Mouse (Mus musculus) CH12.LX (cell line): ENCODE results near the gene Pdk2. TPM values are rescaled to one million over a fixed set of nuclear protein-coding genes. Genes with fewer than 3 reads are reported as not detected.

Experiments used
- DNase-seq: peaks from one replicate; pipeline ENCODE4 v3.0.0-alpha.2; 2013; ENCODE audit errors: extremely low read depth
- H3K27ac ChIP-seq: 2 replicates; pipeline ENCODE4 v1.5.1; 2012; ENCODE audit warnings: low read depth, mild to moderate bottlenecking, control low read depth, moderate library complexity; ENCODE audit not compliant: insufficient read depth
- H3K27me3 ChIP-seq: replicated peaks from 2 replicates; pipeline ENCODE3; 2012; ENCODE audit warnings: inconsistent platforms
- H3K36me3 ChIP-seq, 2 experiments: replicated peaks in 1 of 2; 2 replicates each; pipeline versions ENCODE3 to v1.6.1; 2012; ENCODE audit warnings: inconsistent platforms in 1 of 2, low read length in 1 of 2, mild to moderate bottlenecking in 1 of 2, mixed read lengths in 1 of 2, moderate library complexity in 1 of 2; ENCODE audit not compliant: control insufficient read depth in 1 of 2, insufficient read depth in 1 of 2
- H3K4me1 ChIP-seq, 2 experiments: 2 replicates each; pipeline ENCODE4 v1.6.1; 2012; ENCODE audit warnings: inconsistent platforms in 1 of 2, moderate library complexity in 1 of 2; ENCODE audit not compliant: insufficient read depth in 2 of 2, control insufficient read depth in 1 of 2
- H3K4me2 ChIP-seq: 2 replicates; pipeline ENCODE4 v1.6.1; 2012; ENCODE audit warnings: low read depth, mild to moderate bottlenecking, control low read depth; ENCODE audit not compliant: poor library complexity, insufficient read depth, severe bottlenecking
- H3K4me3 ChIP-seq, 3 experiments: fragments of 150-350 bp in 1 of 3; sonication (generic) in 1 of 3; replicated peaks in 1 of 3; 2 replicates each; pipeline versions ENCODE3 to v1.5.1; 2011 to 2012; ENCODE audit warnings: low read depth in 2 of 3, low read length in 2 of 3, mild to moderate bottlenecking in 2 of 3, moderate library complexity in 2 of 3, control low read depth in 1 of 3, improper control_type of control experiment in 1 of 3, inconsistent platforms in 1 of 3, mixed read lengths in 1 of 3; ENCODE audit not compliant: poor library complexity in 1 of 3
- H3K79me2 ChIP-seq: replicated peaks from 2 replicates; pipeline ENCODE4 v1.6.1; 2012; ENCODE audit warnings: mild to moderate bottlenecking, moderate library complexity; ENCODE audit not compliant: control insufficient read depth, poor library complexity, insufficient read depth, severe bottlenecking; ENCODE audit errors: extremely low read depth
- H3K9ac ChIP-seq: 2 replicates; pipeline ENCODE4 v1.6.1; 2012; ENCODE audit warnings: low read depth, mild to moderate bottlenecking, control low read depth, moderate library complexity; ENCODE audit not compliant: insufficient read depth
- H3K9me3 ChIP-seq: replicated peaks from 2 replicates; pipeline ENCODE3; 2012; ENCODE audit warnings: low read length, inconsistent platforms, mixed read lengths
- BHLHE40 ChIP-seq: IDR thresholded peaks from 2 replicates; pipeline ENCODE4 v1.6.1; 2011; ENCODE audit warnings: mild to moderate bottlenecking, low read depth, low read length, improper control_type of control experiment
- CHD1 ChIP-seq: IDR thresholded peaks from 2 replicates; pipeline ENCODE4 v1.6.1; 2012; ENCODE audit warnings: low read depth, low read length, improper control_type of control experiment, inconsistent platforms
- E2F4 ChIP-seq: IDR thresholded peaks from 2 replicates; pipeline ENCODE4 v1.6.1; 2011; ENCODE audit warnings: low read depth, low read length, improper control_type of control experiment; ENCODE audit not compliant: insufficient replicate concordance
- ELF1 ChIP-seq: IDR thresholded peaks from 2 replicates; pipeline ENCODE4 v1.6.1; 2014; ENCODE audit warnings: low read depth, mild to moderate bottlenecking, inconsistent platforms, low read length, improper control_type of control experiment
- EP300 ChIP-seq: IDR thresholded peaks from 2 replicates; pipeline ENCODE4 v1.6.1; 2011; ENCODE audit warnings: low read length, improper control_type of control experiment
- ETS1 ChIP-seq: conservative IDR thresholded peaks from 2 replicates; pipeline ENCODE4 v1.6.1; 2012; ENCODE audit warnings: low read depth, mild to moderate bottlenecking, inconsistent platforms, low read length, improper control_type of control experiment, moderate library complexity
- GABPA ChIP-seq: IDR thresholded peaks from 2 replicates; pipeline ENCODE4 v1.6.1; 2012; ENCODE audit warnings: low read depth, low read length, improper control_type of control experiment, inconsistent platforms; ENCODE audit not compliant: insufficient replicate concordance
- HCFC1 ChIP-seq: IDR thresholded peaks from 2 replicates; pipeline ENCODE4 v1.6.1; 2012; ENCODE audit warnings: low read depth, mild to moderate bottlenecking, inconsistent platforms, low read length, improper control_type of control experiment
- JUN ChIP-seq: IDR thresholded peaks from 2 replicates; pipeline ENCODE4 v1.6.1; 2011; ENCODE audit warnings: low read depth, mild to moderate bottlenecking, low read length, improper control_type of control experiment, moderate library complexity; ENCODE audit not compliant: insufficient read depth
- JUND ChIP-seq: conservative IDR thresholded peaks from 2 replicates; pipeline ENCODE4 v1.6.1; 2011; ENCODE audit warnings: low read depth, low read length, improper control_type of control experiment
- MAX ChIP-seq: IDR thresholded peaks from 2 replicates; pipeline ENCODE4 v1.6.1; 2011; ENCODE audit warnings: low read length, improper control_type of control experiment
- MAZ ChIP-seq: IDR thresholded peaks from 2 replicates; pipeline ENCODE4 v1.6.1; 2012; ENCODE audit warnings: low read depth, mild to moderate bottlenecking, inconsistent platforms, low read length, improper control_type of control experiment, moderate library complexity
- MEF2A ChIP-seq: IDR thresholded peaks from 2 replicates; pipeline ENCODE4 v1.6.1; 2014; ENCODE audit warnings: low read depth, mild to moderate bottlenecking, inconsistent platforms, low read length, improper control_type of control experiment, borderline replicate concordance
- MXI1 ChIP-seq: IDR thresholded peaks from 2 replicates; pipeline ENCODE4 v1.6.1; 2011; ENCODE audit warnings: mild to moderate bottlenecking, low read depth, low read length, improper control_type of control experiment
- MYC ChIP-seq: IDR thresholded peaks from 2 replicates; pipeline ENCODE4 v1.6.1; 2011; ENCODE audit warnings: low read depth, mild to moderate bottlenecking, improper control_type of control experiment, low read length
- NELFE ChIP-seq: IDR thresholded peaks from 2 replicates; pipeline ENCODE4 v1.6.1; 2011; ENCODE audit warnings: low read depth, low read length, improper control_type of control experiment
- POLR2A ChIP-seq: IDR thresholded peaks from 2 replicates; pipeline ENCODE4 v1.6.1; 2011; ENCODE audit warnings: low read depth, mild to moderate bottlenecking, improper control_type of control experiment, low read length
- SIN3A ChIP-seq: IDR thresholded peaks from 2 replicates; pipeline ENCODE4 v1.6.1; 2012; ENCODE audit warnings: low read length, improper control_type of control experiment, inconsistent platforms
- TBP ChIP-seq: conservative IDR thresholded peaks from 2 replicates; pipeline ENCODE4 v1.6.1; 2011; ENCODE audit warnings: low read depth, low read length, improper control_type of control experiment
- TCF12 ChIP-seq: IDR thresholded peaks from 2 replicates; pipeline ENCODE4 v1.6.1; 2014; ENCODE audit warnings: low read depth, mild to moderate bottlenecking, inconsistent platforms, low read length, improper control_type of control experiment
- USF1 ChIP-seq: IDR thresholded peaks from 2 replicates; pipeline ENCODE4 v1.6.1; 2014; ENCODE audit warnings: low read depth, mild to moderate bottlenecking, inconsistent platforms, low read length, improper control_type of control experiment
- ZKSCAN1 ChIP-seq: IDR thresholded peaks from 2 replicates; pipeline ENCODE4 v1.6.1; 2012; ENCODE audit warnings: low read depth, inconsistent platforms, low read length, improper control_type of control experiment, borderline replicate concordance
- ZMIZ1 ChIP-seq: IDR thresholded peaks from 2 replicates; pipeline ENCODE4 v1.6.1; 2012; ENCODE audit warnings: low read depth, mild to moderate bottlenecking, inconsistent platforms, low read length, improper control_type of control experiment
- ZNF384 ChIP-seq: IDR thresholded peaks from 2 replicates; pipeline ENCODE4 v1.6.1; 2012; ENCODE audit warnings: low read depth, low read length, improper control_type of control experiment, inconsistent platforms
- dilution Hi-C: fragments of 300-500 bp; cut with MboI; formaldehyde crosslinking; loops from 2 replicates; pipeline ENCODE4 v1.14.3; 2020; ENCODE audit warnings: low sequenced_read_pairs; ENCODE audit not compliant: extremely low pct_unique_long_range_greater_than_20kb, extremely low pct_ligation_motif_present
- in situ Hi-C: fragments of 300-500 bp; cut with MboI; formaldehyde crosslinking; loops from 3 replicates; pipeline ENCODE4 v1.14.3; 2019; ENCODE audit warnings: low sequenced_read_pairs, low pct_ligation_motif_present, low pct_unique_long_range_greater_than_20kb, mixed read lengths
- polyA plus RNA-seq: library from polyadenylated mRNA; unstranded; fragments of >175 nt; gene quantifications from 2 replicates; pipeline ENCODE4 v1.2.1, GENCODE M21; 2012; ENCODE audit warnings: low read depth; ENCODE audit not compliant: insufficient read length
- total RNA-seq, 2 experiments: library from RNA; depleted of rRNA; stranded (reverse); fragments of 300-350 nt in 1 of 2; fragments of >200 nt in 1 of 2; gene quantifications; 2 replicates each; pipeline ENCODE4 v1.2.3; 2012 to 2014

Gene Pdk2
- total and polyA plus RNA-seq, 3 experiments, result not detected

DNA sequence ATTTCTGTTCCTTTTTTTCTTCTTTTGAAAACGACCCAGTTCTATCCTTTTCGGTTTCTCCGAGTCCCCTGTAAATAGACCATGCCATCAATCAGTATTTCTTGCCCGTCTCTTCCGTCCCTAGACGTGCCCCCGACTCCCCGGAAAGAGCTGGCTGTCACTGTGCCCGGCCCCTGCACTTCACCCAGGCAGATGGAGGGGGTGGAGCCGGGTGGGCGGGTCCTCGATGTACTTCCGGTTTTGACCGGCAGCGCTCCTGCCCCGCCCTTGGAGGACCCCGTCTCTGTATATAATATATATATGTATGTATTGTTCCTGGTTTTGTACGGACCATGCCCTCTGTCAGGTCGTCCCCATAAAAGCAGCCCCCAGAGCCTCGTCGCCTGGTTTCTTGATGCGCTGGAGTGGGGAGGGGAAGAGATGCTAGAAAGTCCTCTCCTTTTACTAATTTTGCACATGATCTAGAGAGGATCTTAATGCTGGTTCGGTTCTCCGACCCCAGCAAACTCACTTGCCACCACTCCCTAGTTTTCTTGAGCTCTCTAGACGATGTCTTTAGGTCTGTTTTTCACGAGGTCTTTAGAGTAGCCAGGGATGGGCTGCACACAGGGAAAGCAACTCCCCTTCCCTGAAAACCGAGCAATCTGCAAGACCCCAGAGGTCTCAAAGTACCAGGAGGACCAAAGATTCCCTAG, 34.5 kb downstream of the Pdk2 start:
- peak; percentile 96 for TF ChIP-seq MAZ
- no peak for TF ChIP-seq GABPA
- TF ChIP-seq ELF1, result peak; percentile 89
- peak; percentile 84 for TF ChIP-seq NELFE
- TF ChIP-seq HCFC1, result peak; percentile 70
- TF ChIP-seq SIN3A, result peak; percentile 78
- TF ChIP-seq MAX, result no peak
- TF ChIP-seq E2F4, result no peak
- TF ChIP-seq POLR2A, result peak; percentile 82
- TF ChIP-seq MXI1, result peak; percentile 66; the same call in 1 of the 2 replicates
- TF ChIP-seq MEF2A, result 0 out of 2 replicates have a peak, but pooled peaks have one; percentile 1
- 0 out of 2 replicates have a peak, but pooled peaks have one; percentile 1 for TF ChIP-seq BHLHE40
- TF ChIP-seq TCF12, result peak; percentile 52; the same call in 1 of the 2 replicates
- peak; percentile 90 for TF ChIP-seq ZMIZ1
- TF ChIP-seq ETS1, result 0 out of 2 replicates have a peak, but pooled peaks have one; percentile 20
- peak; percentile 87 for DNase-seq

DNA sequence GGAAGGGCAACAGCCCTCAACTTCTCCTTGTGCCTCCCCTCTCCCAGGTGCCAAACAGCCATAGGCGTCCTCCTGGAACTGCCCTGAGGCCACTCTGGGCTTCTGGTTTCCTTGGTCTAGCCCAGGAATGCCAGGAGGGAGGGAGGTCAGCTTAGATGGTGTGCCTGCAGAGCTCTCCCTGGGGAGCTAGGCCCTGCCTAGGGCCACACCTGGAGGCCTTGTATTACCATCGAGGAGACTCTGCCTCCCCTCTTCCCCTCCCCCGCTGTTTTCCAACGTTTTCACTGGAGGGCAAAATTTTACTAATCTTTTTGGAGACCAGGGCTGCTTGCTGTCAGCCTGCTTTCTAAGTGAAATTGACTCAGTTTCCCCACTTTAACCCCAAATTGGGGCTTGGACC, 35.1 kb downstream of the Pdk2 start:
- dilution Hi-C loops (no loop called here), in situ Hi-C loops (no loop called here)
- Histone ChIP-seq H3K4me2 (peak overlapping the region; percentile 96), H3K79me2 (no peaks in the 10 kb centered on the region), H3K9me3 (no peaks in the 10 kb centered on the region), H3K4me1 (peaks cover 3 to 28% of the 10 kb centered on the region in 2 experiments), H3K27me3 (peaks cover 31% of the 10 kb centered on the region), H3K4me3 (peak overlapping the region; percentile 18 to 56 (median 50)), H3K27ac (no peak overlapping the region), H3K9ac (peak overlapping the region; percentile 83), H3K36me3 (peaks cover 22 to 47% of the 10 kb centered on the region in 2 experiments)
- DNase-seq, result no peak
- no peak for TF ChIP-seq CHD1
- no peak for TF ChIP-seq JUN
- TF ChIP-seq MYC, result no peak
- no peak for TF ChIP-seq MAX
- TF ChIP-seq ZKSCAN1, result no peak
- no peak for TF ChIP-seq JUND
- TF ChIP-seq EP300, result no peak
- no peak for TF ChIP-seq MAZ
- TF ChIP-seq TBP, result no peak
- TF ChIP-seq ZNF384, result no peak
- no peak for TF ChIP-seq TCF12
- no peak for TF ChIP-seq BHLHE40
- no peak for TF ChIP-seq E2F4
- no peak for TF ChIP-seq USF1
- no peak for TF ChIP-seq ELF1
- TF ChIP-seq SIN3A, result no peak

More for the DNA sequence above, 34.5 kb downstream of the Pdk2 start:
- Histone ChIP-seq H3K4me1 (peaks cover 2 to 22% of the 10 kb centered on the region in 2 experiments; a peak in 2 of 4 replicates), H3K36me3 (peaks cover 19 to 43% of the 10 kb centered on the region in 2 experiments), H3K9ac (peak overlapping the region; percentile 83), H3K79me2 (no peaks in the 10 kb centered on the region), H3K4me2 (peak overlapping the region; percentile 96), H3K4me3 (peak overlapping the region; percentile 54 to 65 (median 56)), H3K27ac (no peak overlapping the region), H3K9me3 (no peaks in the 10 kb centered on the region), H3K27me3 (peaks cover 37% of the 10 kb centered on the region)
- dilution Hi-C loops, result no loop called here
- in situ Hi-C loops, result no loop called here
